Mouse (Mus musculus) midbrain, embryonic 10.5 days (tissue): ENCODE results near the gene Olfr351. TPM values are rescaled to one million over a fixed set of nuclear protein-coding genes. Genes with fewer than 3 reads are reported as not detected.

Source experiments
- DNase-seq: peaks from one replicate; pipeline ENCODE4 v3.0.0-alpha.2; 2017; ENCODE audit warnings: low spot score
- H3K27ac ChIP-seq: fragments of 300-500 bp; sonication (generic); replicated peaks from 2 replicates; pipeline ENCODE4 v1.5.1; 2016; ENCODE audit warnings: mild to moderate bottlenecking
- H3K27me3 ChIP-seq: fragments of 300-500 bp; sonication (generic); 2 replicates; pipeline ENCODE4 v1.6.1; 2016; ENCODE audit warnings: low read depth, mild to moderate bottlenecking; ENCODE audit not compliant: poor library complexity, severe bottlenecking
- H3K36me3 ChIP-seq: fragments of 300-500 bp; sonication (generic); 2 replicates; pipeline ENCODE4 v1.6.1; 2016; ENCODE audit warnings: mild to moderate bottlenecking, moderate library complexity
- H3K4me1 ChIP-seq: fragments of 300-500 bp; sonication (generic); 2 replicates; pipeline ENCODE4 v1.6.1; 2016
- H3K4me3 ChIP-seq: fragments of 300-500 bp; sonication (generic); 2 replicates; pipeline ENCODE4 v1.5.1; 2016; ENCODE audit warnings: mild to moderate bottlenecking, moderate library complexity
- H3K9me3 ChIP-seq: fragments of 300-500 bp; sonication (generic); replicated peaks from 2 replicates; pipeline ENCODE4 v1.6.1; 2016; ENCODE audit warnings: mild to moderate bottlenecking
- WGBS: fragments of 180-500 bp; shearing (Covaris S2); methylation state at CpG from one replicate; pipeline ENCODE4 v1.1.7; 2016; 5-methylcytosine and 5-hydroxymethylcytosine counted together
- polyA plus RNA-seq: library from polyadenylated mRNA; unstranded; fragments of >200 nt; fragmentation: Nextera tagmentation; extraction: Ambion mirVana; gene quantifications from 2 replicates; pipeline ENCODE4 v1.2.1, GENCODE M21; 2016

The Olfr351 gene
- not detected in 2 replicates for polyA plus RNA-seq

DNA sequence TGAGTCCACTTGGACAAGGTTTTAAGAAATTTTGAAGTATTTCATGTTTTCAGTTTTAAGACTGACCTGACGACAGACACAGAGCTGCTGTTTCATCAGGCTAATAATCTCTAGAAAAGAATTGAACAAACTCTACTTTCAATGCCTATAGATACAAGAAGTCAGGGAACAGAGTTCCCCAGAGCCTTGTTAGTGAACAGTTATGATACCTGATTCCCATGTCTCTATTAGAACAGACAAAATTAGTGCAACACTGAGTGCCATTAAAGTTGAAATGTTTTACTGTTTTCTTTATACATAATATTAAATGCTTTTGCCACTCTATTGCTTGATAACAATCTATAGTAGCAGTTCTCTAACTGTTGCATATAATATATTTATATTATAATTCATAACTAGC is at the start of gene Olfr351:
TSS of gene Olfr351 (minus strand) at position 101 of the 400 bp plus-strand sequence.
- Histone ChIP-seq H3K9me3 (peaks cover 47% of the 10 kb centered on the region), H3K36me3 (no peaks in the 10 kb centered on the region), H3K27ac (no peak within 1 kb of the TSS), H3K4me3 (no peak within 1 kb of the TSS), H3K27me3 (no peaks in the 10 kb centered on the region), H3K4me1 (no peaks in the 10 kb centered on the region)
- 82% methylated on average over 1 of the region's 1 CpGs for WGBS
- DNase-seq = no peak

GRCm38 (mm10) chr2:36905380-36905779 is 42.9 kb upstream of the Olfr351 start, which contains the start of gene Olfr354:
Olfr354 (plus strand) TSS chr2:36905680.
- no peaks in the 10 kb centered on the region for H3K27me3 ChIP-seq
- H3K4me3 ChIP-seq = no peak within 1 kb of the TSS
- no peaks in the 10 kb centered on the region for H3K4me1 ChIP-seq
- DNase-seq = no peak
- no peaks in the 10 kb centered on the region for H3K36me3 ChIP-seq
- H3K27ac ChIP-seq = no peak within 1 kb of the TSS
- H3K9me3 ChIP-seq = peaks cover 41% of the 10 kb centered on the region

DNA sequence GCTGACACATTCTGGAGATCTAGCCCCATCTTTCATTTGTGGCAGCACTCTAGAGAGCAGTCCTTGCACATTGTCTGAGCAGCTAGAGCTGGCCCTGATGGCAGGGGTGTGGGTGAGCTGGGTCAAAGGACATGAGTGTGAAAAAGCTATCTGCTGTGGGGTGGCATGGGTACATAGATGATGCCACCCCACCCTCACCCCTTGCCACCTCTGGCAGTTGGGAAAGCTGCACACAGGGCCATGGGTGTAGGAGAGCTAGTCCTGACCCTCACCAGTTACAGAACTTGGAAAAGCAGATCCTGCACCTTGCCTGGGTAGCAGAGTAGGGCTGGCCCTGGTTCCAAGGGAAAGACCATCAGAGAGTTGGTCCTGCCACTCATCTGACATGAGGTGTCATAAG is 34.7 kb upstream of the Olfr351 start:
- Histone ChIP-seq H3K27me3 (no peaks in the 10 kb centered on the region), H3K4me1 (no peaks in the 10 kb centered on the region), H3K27ac (no peak overlapping the region), H3K4me3 (no peak overlapping the region), H3K9me3 (peaks cover 46% of the 10 kb centered on the region), H3K36me3 (no peaks in the 10 kb centered on the region)
- no peak for DNase-seq

- Histone ChIP-seq H3K27ac (no peak within 1 kb of the TSS), H3K4me3 (no peak within 1 kb of the TSS), H3K9me3 (peaks cover 36% of the 10 kb centered on the region), H3K4me1 (no peaks in the 10 kb centered on the region), H3K27me3 (no peaks in the 10 kb centered on the region), H3K36me3 (no peaks in the 10 kb centered on the region)
- no peak for DNase-seq
Observed at GRCm38 (mm10) chr2:36892836-36893235, 30.4 kb upstream of the Olfr351 start, which contains the start of gene Olfr353. Olfr353 (minus strand) TSS chr2:36892936.

GRCm38 (mm10) chr2:36868160-36868559 is 5.7 kb upstream of the Olfr351 start, which contains the start of gene Olfr352:
Olfr352 (plus strand) TSS chr2:36868460.
- DNase-seq = no peak
- WGBS = 92% methylated on average over 1 of the region's 1 CpGs
- H3K9me3 ChIP-seq = peaks cover 57% of the 10 kb centered on the region
- H3K27ac ChIP-seq = no peak within 1 kb of the TSS
- no peaks in the 10 kb centered on the region for H3K27me3 ChIP-seq
- H3K4me1 ChIP-seq = no peaks in the 10 kb centered on the region
- no peaks in the 10 kb centered on the region for H3K36me3 ChIP-seq
- no peak within 1 kb of the TSS for H3K4me3 ChIP-seq

DNA sequence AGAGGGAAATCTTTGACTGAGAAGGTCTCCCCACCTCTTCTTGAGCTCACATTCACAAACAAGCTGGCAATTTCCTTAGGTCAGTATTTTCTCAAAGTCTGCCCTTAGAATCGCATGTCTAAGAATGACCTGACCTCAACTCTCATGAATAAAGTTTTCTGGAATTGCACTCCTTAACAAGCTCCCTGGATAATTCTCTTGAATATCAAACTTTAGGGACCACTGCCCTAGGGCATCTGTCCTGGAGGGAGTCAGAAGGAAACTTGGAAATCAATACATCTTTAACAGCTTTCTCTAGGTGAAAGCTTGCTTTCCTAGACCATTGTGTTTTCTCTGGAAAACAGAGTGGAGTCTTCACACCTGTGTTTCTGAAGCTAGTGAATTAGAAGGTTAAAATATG is 16.4 kb downstream of the Olfr351 start, which contains the start of gene Olfr350:
TSS of gene Olfr350 (plus strand) at position 301 of the 400 bp plus-strand sequence.
- peaks cover 56% of the 10 kb centered on the region for H3K9me3 ChIP-seq
- 82% methylated on average over 1 of the region's 1 CpGs for WGBS
- no peak within 1 kb of the TSS for H3K27ac ChIP-seq
- no peaks in the 10 kb centered on the region for H3K36me3 ChIP-seq
- H3K4me3 ChIP-seq = no peak within 1 kb of the TSS
- no peaks in the 10 kb centered on the region for H3K27me3 ChIP-seq
- DNase-seq = no peak
- no peaks in the 10 kb centered on the region for H3K4me1 ChIP-seq

DNA sequence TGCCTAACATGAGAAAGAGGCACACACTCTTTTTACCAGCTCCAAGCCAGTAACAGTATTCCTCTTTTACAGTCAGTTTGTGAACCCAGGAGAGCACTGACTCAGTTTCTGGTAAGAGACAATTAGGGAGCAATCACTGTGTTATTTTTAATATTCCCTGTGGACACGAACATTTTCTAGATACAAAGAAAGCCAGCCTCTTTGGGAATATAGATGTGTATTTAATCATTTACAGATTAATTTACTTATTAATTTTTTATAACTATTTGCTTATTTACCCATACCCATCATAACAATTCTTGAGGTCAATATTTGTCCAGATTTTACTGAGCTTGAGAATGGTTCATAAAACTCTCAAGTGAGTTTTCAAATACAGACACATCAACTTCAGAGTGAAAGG is 45.5 kb downstream of the Olfr351 start, which contains the start of gene Olfr3:
TSS of gene Olfr3 (minus strand) at position 101 of the 400 bp plus-strand sequence.
- WGBS = 91% methylated on average over 1 of the region's 1 CpGs
- no peak for DNase-seq

More for the DNA sequence above, 45.5 kb downstream of the Olfr351 start, which contains the start of gene Olfr3:
- H3K9me3 ChIP-seq = peaks cover 52% of the 10 kb centered on the region
- H3K27me3 ChIP-seq = no peaks in the 10 kb centered on the region
- H3K4me3 ChIP-seq = no peak within 1 kb of the TSS
- no peaks in the 10 kb centered on the region for H3K36me3 ChIP-seq
- no peak within 1 kb of the TSS for H3K27ac ChIP-seq
- no peaks in the 10 kb centered on the region for H3K4me1 ChIP-seq

Other genes starting within 250 kb of the Olfr351 start
- not detected in 2 replicates for gene Olfr345, start 222.6 kb downstream of the Olfr351 start, polyA plus RNA-seq
- not detected in 2 replicates for gene Olfr346, start 176.9 kb downstream of the Olfr351 start, polyA plus RNA-seq
- gene Olfr347, start 130.8 kb downstream of the Olfr351 start, polyA plus RNA-seq = not detected in 2 replicates
- gene Olfr348, start 78.4 kb downstream of the Olfr351 start, polyA plus RNA-seq = not detected in 2 replicates
- gene Olfr50, start 72.1 kb downstream of the Olfr351 start, polyA plus RNA-seq = not detected in 2 replicates
- gene Olfr3, start 45.6 kb downstream of the Olfr351 start, polyA plus RNA-seq = not detected in 2 replicates
- gene Olfr350, start 16.4 kb downstream of the Olfr351 start, polyA plus RNA-seq = not detected in 2 replicates
- gene Olfr352, start 5.8 kb upstream of the Olfr351 start, polyA plus RNA-seq = not detected in 2 replicates
- not detected in 2 replicates for gene Olfr353, start 30.3 kb upstream of the Olfr351 start, polyA plus RNA-seq
- gene Olfr354, start 43.0 kb upstream of the Olfr351 start, polyA plus RNA-seq = not detected in 2 replicates
- not detected in 2 replicates for gene Olfr355, start 66.2 kb upstream of the Olfr351 start, polyA plus RNA-seq
- not detected in 2 replicates for gene Olfr356, start 74.5 kb upstream of the Olfr351 start, polyA plus RNA-seq
- gene Olfr357, start 131.2 kb upstream of the Olfr351 start, polyA plus RNA-seq = not detected in 2 replicates
- gene Olfr358, start 146.7 kb upstream of the Olfr351 start, polyA plus RNA-seq = not detected in 2 replicates
- gene Olfr360, start 203.1 kb upstream of the Olfr351 start, polyA plus RNA-seq = not detected in 2 replicates
- gene Olfr361, start 226.6 kb upstream of the Olfr351 start, polyA plus RNA-seq = not detected in 2 replicates